Mouse (Mus musculus) cerebellum, adult 9-11 months (tissue): ENCODE measurements around the gene Aldh9a1.

Source experiments
- DNase-seq: peaks from one replicate; pipeline ENCODE4 v3.0.0; 2022

Aldh9a1 gene

GRCm38 (mm10) chr1:167385211-167385610, 35.4 kb downstream of the Aldh9a1 start:
- no peak for DNase-seq

GRCm38 (mm10) chr1:167385636-167386035, 35.8 kb downstream of the Aldh9a1 start:
- no peak for DNase-seq

GRCm38 (mm10) chr1:167386466-167386865, 36.7 kb downstream of the Aldh9a1 start:
- DNase-seq = no peak

- DNase-seq = no peak
Observed at GRCm38 (mm10) chr1:167387310-167387709, 37.5 kb downstream of the Aldh9a1 start.

GRCm38 (mm10) chr1:167387796-167388195, 38.0 kb downstream of the Aldh9a1 start:
- DNase-seq = no peak

GRCm38 (mm10) chr1:167388571-167388970, 38.8 kb downstream of the Aldh9a1 start:
- no peak for DNase-seq

- DNase-seq = no peak
Observed at GRCm38 (mm10) chr1:167389584-167389983, 39.8 kb downstream of the Aldh9a1 start.

GRCm38 (mm10) chr1:167390381-167390780, 40.6 kb downstream of the Aldh9a1 start:
- no peak for DNase-seq

- no peak for DNase-seq
Observed at GRCm38 (mm10) chr1:167391241-167391640, 41.5 kb downstream of the Aldh9a1 start.

- DNase-seq = no peak
Observed at GRCm38 (mm10) chr1:167392031-167392640, 42.3 kb downstream of the Aldh9a1 start.

GRCm38 (mm10) chr1:167392687-167393086, 42.9 kb downstream of the Aldh9a1 start:
- peak; percentile 73 for DNase-seq

- DNase-seq = no peak
Observed at GRCm38 (mm10) chr1:167393281-167393680, 43.5 kb downstream of the Aldh9a1 start.

GRCm38 (mm10) chr1:167393683-167394492, 44.1 kb downstream of the Aldh9a1 start, which contains the start of gene Mgst3:
TSS of gene Mgst3 (minus strand) at chr1:167393841.
- peak; percentile 95 for DNase-seq

- DNase-seq = no peak
Observed at GRCm38 (mm10) chr1:167405237-167405636, 55.4 kb downstream of the Aldh9a1 start.

- DNase-seq = no peak
Observed at GRCm38 (mm10) chr1:167409601-167410000, 59.8 kb downstream of the Aldh9a1 start.

GRCm38 (mm10) chr1:167411991-167412715, 62.4 kb downstream of the Aldh9a1 start:
- DNase-seq = no peak

GRCm38 (mm10) chr1:167414846-167415245, 65.1 kb downstream of the Aldh9a1 start:
- DNase-seq = peak; percentile 35
